Mouse (Mus musculus): ENCODE data around the gene Grsf1. TPM values are rescaled to one million over a fixed set of nuclear protein-coding genes. Genes with fewer than 3 reads are reported as not detected.
A peak's percentile ranks its signal among the peaks of the same experiment; 100 is the strongest.

Grsf1 gene
- total RNA-seq, 2 experiments from 2014 or later, result 90.9 to 91.1 TPM

GRCm38 (mm10) chr5:88632463-88632862, 43.5 kb downstream of the Grsf1 start:
- no peak for DNase-seq (ENCODE audit: low spot score in 2 of 2)

- no peak for DNase-seq (ENCODE audit: low spot score in 2 of 2)
Observed at GRCm38 (mm10) chr5:88631545-88631944, 44.4 kb downstream of the Grsf1 start.

- DNase-seq (ENCODE audit: low spot score in 2 of 2), result no peak
Observed at GRCm38 (mm10) chr5:88630883-88631282, 45.1 kb downstream of the Grsf1 start.

GRCm38 (mm10) chr5:88629987-88630386, 46.0 kb downstream of the Grsf1 start:
- no peak for DNase-seq (ENCODE audit: low spot score in 2 of 2)

GRCm38 (mm10) chr5:88629125-88629524, 46.8 kb downstream of the Grsf1 start:
- no peak for DNase-seq (ENCODE audit: low spot score in 2 of 2)

GRCm38 (mm10) chr5:88627545-88627944, 48.4 kb downstream of the Grsf1 start:
- DNase-seq (ENCODE audit: low spot score in 2 of 2), result no peak

GRCm38 (mm10) chr5:88616988-88617387, 59.0 kb downstream of the Grsf1 start:
- no peak for DNase-seq (ENCODE audit: low spot score in 2 of 2)

- DNase-seq (ENCODE audit: low spot score in 2 of 2), result peak in 1 of 2 experiments; percentile 21
Observed at GRCm38 (mm10) chr5:88614129-88614528, 61.8 kb downstream of the Grsf1 start.

Other genes with a start within 250 kb of the Grsf1 start
- gene Ambn, start 220.2 kb downstream of the Grsf1 start, total RNA-seq (2021), result not detected
- not detected for gene Enam, start 188.2 kb downstream of the Grsf1 start, total RNA-seq (2021)
- under 1 TPM; 0.25 to 0.34 TPM for gene Jchain, start 148.3 kb downstream of the Grsf1 start, total RNA-seq (2021)
- 10 to 100 TPM; 29.7 to 31.0 TPM for gene Utp3, start 121.7 kb downstream of the Grsf1 start, total RNA-seq (2021)
- 100 to 1,000 TPM; 184 to 188 TPM for gene Rufy3, start 111.1 kb downstream of the Grsf1 start, total RNA-seq (2021)
- gene Mob1b, start 44.7 kb upstream of the Grsf1 start, total RNA-seq (2021), result 10 to 100 TPM; 33.4 to 34.5 TPM
- gene Dck, start 88.8 kb upstream of the Grsf1 start, total RNA-seq (2021), result 10 to 100 TPM; 16.7 to 16.8 TPM
- 100 to 1,000 TPM; 123 to 128 TPM for gene Slc4a4, start 210.6 kb upstream of the Grsf1 start, total RNA-seq (2021)